Mouse (Mus musculus): ENCODE measurements around the gene Ado. TPM values are rescaled to one million over a fixed set of nuclear protein-coding genes. Genes with fewer than 3 reads are reported as not detected.
A peak's percentile ranks its signal among the peaks of the same experiment; 100 is the strongest.

The Ado gene
- polyA plus RNA-seq, 1 experiment from 2014 or later: 73.2 TPM

DNA sequence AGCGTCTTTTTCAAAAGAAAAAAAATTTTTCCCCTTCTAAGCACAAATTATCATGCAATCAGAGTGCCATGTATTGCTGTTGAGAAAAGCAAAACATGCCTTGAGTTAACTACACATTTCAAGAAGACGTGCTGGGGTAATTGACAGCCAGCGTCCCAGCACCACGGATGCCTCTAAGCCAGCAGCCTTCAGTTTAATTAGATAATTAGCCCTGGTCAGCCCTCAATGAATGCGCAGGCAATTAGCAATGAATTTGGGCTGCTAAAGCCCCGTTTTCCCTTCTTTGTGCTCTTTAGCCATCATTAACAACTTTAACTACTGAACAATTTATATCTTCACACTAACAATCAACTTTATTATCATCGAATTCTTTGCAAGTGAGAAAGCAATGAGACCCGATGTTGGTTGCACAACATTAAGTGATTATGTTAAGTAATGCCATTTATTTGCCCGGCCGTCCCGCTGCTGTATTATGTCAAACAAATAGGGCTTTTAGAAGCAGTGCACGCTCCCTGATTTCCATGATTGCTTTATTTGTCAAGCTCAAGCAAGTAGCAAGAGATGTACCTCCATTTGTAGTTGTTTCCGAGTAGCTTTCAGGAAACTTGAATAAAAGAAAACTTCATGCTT lies 11.1 kb upstream of the Ado start:
- Histone ChIP-seq H3K9ac (replicated peaks) (no peak overlapping the region), H3K27me3 (peaks cover 31% of the 10 kb centered on the region), H3K27ac (no peak overlapping the region), H3K4me2 (replicated peaks) (no peak overlapping the region; the same call in 1 of the 2 replicates), H3K9me3 (peaks cover 5% of the 10 kb centered on the region; the same call in 1 of the 2 replicates), H3K36me3 (no peaks in the 10 kb centered on the region), H3K4me1 (replicated peaks) (peaks cover 9% of the 10 kb centered on the region), H3K4me3 (replicated peaks) (no peak overlapping the region)
- WGBS: 36% methylated on average over 13 of the region's 13 CpGs
- ATAC-seq: peak; percentile 30; the same call in 1 of the 2 replicates

DNA sequence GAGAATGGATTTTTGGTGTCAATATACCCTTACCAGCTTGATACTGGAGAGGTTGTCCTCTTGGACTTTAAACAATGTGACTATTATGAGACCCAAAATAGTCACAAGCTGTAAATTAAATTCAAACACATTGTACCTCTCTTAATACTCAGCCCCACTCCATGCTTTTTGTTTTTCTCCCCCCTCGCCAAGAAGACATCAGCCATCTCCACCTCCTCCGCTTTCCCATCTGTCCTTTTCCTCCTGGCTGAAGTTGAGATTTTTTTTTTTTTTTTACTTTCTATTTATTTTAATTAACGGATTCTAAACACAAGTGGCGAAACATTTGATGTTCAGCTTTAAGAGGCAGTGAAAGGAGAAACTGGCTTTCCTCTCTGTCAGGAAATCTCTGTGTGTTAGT lies 9.3 kb upstream of the Ado start:
- peaks cover 5% of the 10 kb centered on the region; the same call in 1 of the 2 replicates for H3K9me3 ChIP-seq
- WGBS: 87% methylated on average over 4 of the region's 4 CpGs
- no peaks in the 10 kb centered on the region for H3K36me3 ChIP-seq
- no peak overlapping the region for H3K4me3 ChIP-seq (replicated peaks)
- H3K9ac ChIP-seq (replicated peaks): no peak overlapping the region
- H3K27me3 ChIP-seq: peaks cover 20% of the 10 kb centered on the region
- no peak overlapping the region for H3K4me2 ChIP-seq (replicated peaks)
- peaks cover 9% of the 10 kb centered on the region for H3K4me1 ChIP-seq (replicated peaks)
- no peak overlapping the region for H3K27ac ChIP-seq
- no peak for ATAC-seq

DNA sequence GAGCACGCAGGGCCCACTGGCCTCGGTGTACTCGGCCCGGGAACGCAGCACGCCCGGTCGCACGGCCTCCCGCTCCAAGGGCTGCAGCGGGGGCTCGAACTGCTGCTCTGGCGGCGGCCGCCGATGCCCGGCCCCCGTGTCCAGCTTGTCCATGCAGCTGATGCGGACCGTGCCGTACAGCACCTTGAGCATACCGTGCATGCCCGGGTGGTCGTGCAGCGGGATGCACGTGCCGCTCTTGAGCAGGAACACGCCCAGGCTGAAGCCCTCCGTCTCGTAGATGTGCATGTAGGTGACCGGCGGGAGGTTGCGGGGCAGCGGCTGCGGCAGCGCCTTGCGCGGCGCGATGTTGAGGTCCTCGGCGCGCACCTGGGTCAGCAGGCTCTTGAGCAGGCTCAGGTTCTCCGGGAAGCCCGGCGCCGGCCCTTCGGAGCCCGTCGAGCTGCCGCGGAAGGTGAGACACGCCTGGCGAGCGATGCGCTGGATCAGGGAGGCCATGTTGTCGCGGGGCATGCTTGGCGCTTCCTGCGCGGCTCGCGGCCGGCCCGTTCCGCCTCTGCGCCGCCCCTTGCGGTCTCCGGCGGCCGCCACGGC lies 397 bp downstream of the Ado start:
- H3K27me3 ChIP-seq: peaks cover 7% of the 10 kb centered on the region; the same call in 1 of the 2 replicates
- peak overlapping the region; percentile 89 for H3K9ac ChIP-seq (replicated peaks)
- peaks cover 47% of the 10 kb centered on the region for H3K4me1 ChIP-seq (replicated peaks)
- no peaks in the 10 kb centered on the region for H3K9me3 ChIP-seq
- WGBS: under 1% methylated on average over 73 of the region's 73 CpGs
- peak overlapping the region; percentile 87 for H3K4me3 ChIP-seq (replicated peaks)
- peak; percentile 82 for ATAC-seq
- H3K27ac ChIP-seq: peak overlapping the region; percentile 97
- no peaks in the 10 kb centered on the region for H3K36me3 ChIP-seq
- peak overlapping the region; percentile 97 for H3K4me2 ChIP-seq (replicated peaks)

DNA sequence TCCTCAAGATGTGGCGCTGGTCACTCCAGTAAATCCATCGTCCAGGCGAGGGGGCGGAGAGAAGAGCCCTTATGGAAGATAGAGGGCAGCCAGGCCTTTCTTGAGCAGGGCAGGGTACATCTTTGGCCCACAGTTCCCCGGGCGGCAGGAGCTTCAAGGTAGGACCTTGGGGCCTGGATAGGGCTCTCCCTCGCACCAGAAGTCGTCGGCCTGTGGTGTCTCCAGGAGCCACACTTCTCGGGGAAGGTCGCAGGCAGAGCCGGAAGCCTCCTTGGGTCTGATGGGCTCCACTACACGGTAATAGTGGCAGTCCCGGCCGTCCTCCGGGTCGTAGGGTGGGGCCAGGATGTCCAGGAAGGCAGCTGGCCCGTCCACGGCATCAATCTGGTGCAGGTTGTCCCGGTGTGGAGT lies 900 bp downstream of the Ado start:
- H3K36me3 ChIP-seq: no peaks in the 10 kb centered on the region
- peaks cover 47% of the 10 kb centered on the region for H3K4me1 ChIP-seq (replicated peaks)
- H3K9me3 ChIP-seq: no peaks in the 10 kb centered on the region
- H3K9ac ChIP-seq (replicated peaks): peak overlapping the region; percentile 89
- H3K27me3 ChIP-seq: peaks cover 10% of the 10 kb centered on the region
- under 1% methylated on average over 20 of the region's 20 CpGs for WGBS
- peak overlapping the region; percentile 97 for H3K27ac ChIP-seq
- peak overlapping the region; percentile 97 for H3K4me2 ChIP-seq (replicated peaks)
- H3K4me3 ChIP-seq (replicated peaks): peak overlapping the region; percentile 87
- peak; percentile 29 for ATAC-seq

DNA sequence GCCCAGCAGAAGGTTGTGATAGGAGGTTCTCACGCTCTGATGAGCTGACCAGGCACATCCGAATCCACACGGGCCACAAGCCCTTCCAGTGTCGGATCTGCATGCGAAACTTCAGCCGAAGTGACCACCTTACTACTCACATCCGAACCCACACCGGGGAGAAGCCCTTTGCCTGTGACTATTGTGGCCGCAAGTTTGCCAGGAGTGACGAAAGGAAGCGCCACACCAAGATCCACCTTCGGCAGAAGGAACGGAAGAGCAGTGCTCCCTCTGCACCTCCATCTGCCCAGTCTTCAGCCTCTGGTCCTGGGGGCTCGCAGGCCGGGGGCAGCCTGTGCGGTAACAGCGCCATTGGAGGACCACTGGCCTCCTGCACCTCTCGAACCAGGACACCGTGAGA lies 8.2 kb downstream of the Ado start:
- H3K27ac ChIP-seq: no peak overlapping the region
- H3K9ac ChIP-seq (replicated peaks): no peak overlapping the region
- H3K36me3 ChIP-seq: no peaks in the 10 kb centered on the region
- ATAC-seq: no peak
- H3K4me1 ChIP-seq (replicated peaks): peaks cover 55% of the 10 kb centered on the region
- no peak overlapping the region for H3K4me2 ChIP-seq (replicated peaks)
- no peaks in the 10 kb centered on the region for H3K9me3 ChIP-seq
- H3K27me3 ChIP-seq: peaks cover 73% of the 10 kb centered on the region
- no peak overlapping the region for H3K4me3 ChIP-seq (replicated peaks)
- WGBS: 15% methylated on average over 19 of the region's 19 CpGs

DNA sequence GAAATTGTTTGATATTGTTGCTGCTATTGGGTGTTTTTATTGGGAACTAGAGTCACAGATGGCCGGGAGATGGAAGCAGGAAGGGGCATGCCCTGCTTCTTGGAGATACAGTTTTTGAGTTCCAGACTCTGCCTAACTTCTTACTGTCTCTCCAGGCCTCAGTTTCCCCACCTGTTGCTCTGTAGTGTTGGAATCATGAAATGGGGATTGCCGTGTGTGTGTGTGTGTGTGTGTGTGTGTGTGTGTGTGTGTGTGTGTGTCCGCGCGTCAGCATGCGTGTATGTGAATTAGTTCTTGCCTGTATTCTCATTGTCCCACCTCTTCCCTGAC lies 9.4 kb downstream of the Ado start:
- 38% methylated on average over 5 of the region's 6 CpGs for WGBS
- H3K9ac ChIP-seq (replicated peaks): no peak overlapping the region
- no peak for ATAC-seq
- peak overlapping the region; percentile 59; the same call in 1 of the 2 replicates for H3K4me3 ChIP-seq (replicated peaks)
- H3K4me2 ChIP-seq (replicated peaks): no peak overlapping the region
- peaks cover 51% of the 10 kb centered on the region for H3K4me1 ChIP-seq (replicated peaks)
- H3K27me3 ChIP-seq: peaks cover 85% of the 10 kb centered on the region
- H3K9me3 ChIP-seq: no peaks in the 10 kb centered on the region
- H3K36me3 ChIP-seq: no peaks in the 10 kb centered on the region
- H3K27ac ChIP-seq: no peak overlapping the region

DNA sequence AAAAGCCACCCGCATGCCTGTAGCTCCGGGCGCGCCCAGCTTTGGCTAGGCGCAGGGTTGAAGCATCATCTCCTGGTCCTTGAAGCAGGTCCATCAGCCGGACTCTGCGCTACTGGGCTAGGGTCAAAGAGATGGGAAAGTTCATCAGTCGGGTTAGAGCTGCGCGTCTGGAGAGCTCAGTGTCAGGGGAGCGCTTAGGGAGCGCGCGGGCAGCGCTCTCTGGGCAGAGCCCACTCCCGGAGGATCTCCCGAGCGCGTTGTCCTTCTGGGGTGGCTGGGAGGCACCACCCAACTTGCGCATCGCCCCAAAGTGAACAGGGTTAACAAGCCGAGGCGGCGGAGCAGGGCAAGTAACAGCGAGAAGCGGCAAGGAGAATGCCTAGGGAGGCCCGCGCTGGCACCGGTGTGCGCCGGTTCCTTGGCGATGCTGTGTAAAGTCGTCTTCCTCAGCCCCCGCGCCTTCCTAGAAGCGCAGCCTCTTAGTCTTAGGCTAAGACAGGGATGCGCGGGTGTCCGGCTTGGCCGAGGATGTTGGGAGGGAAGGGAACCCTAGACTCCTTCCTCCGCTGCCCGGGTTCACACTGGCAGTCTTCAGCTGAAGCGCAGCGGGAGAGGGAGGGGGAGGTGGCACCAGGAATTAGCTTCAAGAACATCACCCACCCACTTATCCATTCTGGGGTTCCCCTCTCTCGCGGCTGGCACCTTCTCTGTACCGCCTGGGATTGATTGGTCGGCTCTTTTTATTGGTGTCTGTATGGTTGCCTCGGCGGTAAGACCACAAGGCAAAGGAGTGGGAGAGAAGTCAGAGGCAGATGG lies 10.0 kb downstream of the Ado start:
- under 1% methylated on average over 50 of the region's 50 CpGs for WGBS
- H3K36me3 ChIP-seq: no peaks in the 10 kb centered on the region
- peak overlapping the region; percentile 59 for H3K4me3 ChIP-seq (replicated peaks)
- no peak overlapping the region for H3K9ac ChIP-seq (replicated peaks)
- peak overlapping the region; percentile 96 for H3K4me2 ChIP-seq (replicated peaks)
- H3K27me3 ChIP-seq: peaks cover 91% of the 10 kb centered on the region
- no peaks in the 10 kb centered on the region for H3K9me3 ChIP-seq
- H3K4me1 ChIP-seq (replicated peaks): peaks cover 51% of the 10 kb centered on the region
- no peak for ATAC-seq
- no peak overlapping the region for H3K27ac ChIP-seq

DNA sequence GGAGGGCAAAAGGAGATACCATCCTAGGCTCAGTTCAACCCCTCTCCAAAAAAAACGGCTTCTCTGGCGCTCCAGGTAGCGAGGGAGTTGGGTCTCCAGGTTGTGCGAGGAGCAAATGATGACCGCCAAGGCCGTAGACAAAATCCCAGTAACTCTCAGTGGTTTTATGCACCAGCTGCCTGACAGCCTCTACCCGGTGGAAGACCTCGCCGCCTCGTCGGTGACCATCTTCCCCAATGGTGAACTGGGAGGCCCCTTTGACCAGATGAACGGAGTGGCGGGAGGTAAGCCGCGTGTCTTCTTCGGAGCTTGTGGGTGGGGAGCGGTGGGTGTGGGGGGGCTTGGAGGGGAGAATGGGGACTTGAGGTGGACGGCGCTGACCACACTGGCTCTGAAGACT lies 10.6 kb downstream of the Ado start:
- H3K9me3 ChIP-seq: no peaks in the 10 kb centered on the region
- no peak overlapping the region for H3K27ac ChIP-seq
- peaks cover 97% of the 10 kb centered on the region for H3K27me3 ChIP-seq
- under 1% methylated on average over 19 of the region's 19 CpGs for WGBS
- no peak overlapping the region for H3K9ac ChIP-seq (replicated peaks)
- H3K36me3 ChIP-seq: no peaks in the 10 kb centered on the region
- no peak for ATAC-seq
- peaks cover 51% of the 10 kb centered on the region for H3K4me1 ChIP-seq (replicated peaks)
- peak overlapping the region; percentile 96 for H3K4me2 ChIP-seq (replicated peaks)
- peak overlapping the region; percentile 59 for H3K4me3 ChIP-seq (replicated peaks)

DNA sequence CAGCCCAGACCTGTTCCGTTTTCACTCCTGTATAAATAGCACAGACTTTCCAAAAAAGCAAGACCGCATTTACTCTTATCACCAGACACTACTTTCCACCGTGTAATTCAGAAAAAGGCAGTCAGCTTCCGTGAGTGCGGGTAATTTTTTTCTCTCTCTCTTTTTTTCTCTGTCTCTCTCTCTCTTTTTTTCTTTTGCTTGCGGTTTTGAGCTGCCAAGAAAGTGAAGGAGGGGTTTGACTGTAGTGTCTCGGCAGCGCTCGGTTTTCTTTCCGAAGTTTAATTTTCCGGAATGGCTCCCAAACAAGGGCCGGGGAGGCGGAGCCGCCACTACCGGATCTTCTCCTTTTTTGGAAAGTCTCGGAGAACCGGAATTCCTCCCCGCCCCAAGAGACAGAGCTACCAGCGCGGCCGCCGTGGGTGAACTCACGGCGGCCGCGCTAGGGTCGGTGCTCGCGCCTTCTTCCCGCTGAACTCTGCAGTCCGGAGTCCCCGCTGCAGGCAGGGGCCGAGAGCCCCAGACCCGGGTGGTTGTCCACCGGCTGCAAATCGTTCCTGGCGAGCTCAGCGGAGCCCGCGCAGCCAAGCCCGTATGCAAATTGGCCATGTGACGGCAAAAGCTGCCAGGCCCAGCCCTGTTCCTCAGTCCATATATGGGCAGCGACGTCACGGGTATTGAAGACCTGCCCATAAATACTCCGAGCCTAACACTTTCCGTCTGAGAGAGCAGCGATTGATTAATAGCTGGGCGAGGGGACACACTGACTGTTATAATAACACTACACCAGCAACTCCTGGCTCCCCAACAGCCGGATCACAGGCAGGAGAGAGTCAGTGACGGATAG lies 11.4 kb downstream of the Ado start:
- Histone ChIP-seq H3K36me3 (no peaks in the 10 kb centered on the region), H3K27me3 (peaks cover 97% of the 10 kb centered on the region), H3K9me3 (no peaks in the 10 kb centered on the region), H3K4me1 (replicated peaks) (peaks cover 51% of the 10 kb centered on the region), H3K9ac (replicated peaks) (peak overlapping the region; percentile 59; the same call in 1 of the 2 replicates), H3K4me3 (replicated peaks) (peak overlapping the region; percentile 59), H3K27ac (no peak overlapping the region), H3K4me2 (replicated peaks) (peak overlapping the region; percentile 96)
- peak; percentile 85 for ATAC-seq
- WGBS: under 1% methylated on average over 51 of the region's 51 CpGs

DNA sequence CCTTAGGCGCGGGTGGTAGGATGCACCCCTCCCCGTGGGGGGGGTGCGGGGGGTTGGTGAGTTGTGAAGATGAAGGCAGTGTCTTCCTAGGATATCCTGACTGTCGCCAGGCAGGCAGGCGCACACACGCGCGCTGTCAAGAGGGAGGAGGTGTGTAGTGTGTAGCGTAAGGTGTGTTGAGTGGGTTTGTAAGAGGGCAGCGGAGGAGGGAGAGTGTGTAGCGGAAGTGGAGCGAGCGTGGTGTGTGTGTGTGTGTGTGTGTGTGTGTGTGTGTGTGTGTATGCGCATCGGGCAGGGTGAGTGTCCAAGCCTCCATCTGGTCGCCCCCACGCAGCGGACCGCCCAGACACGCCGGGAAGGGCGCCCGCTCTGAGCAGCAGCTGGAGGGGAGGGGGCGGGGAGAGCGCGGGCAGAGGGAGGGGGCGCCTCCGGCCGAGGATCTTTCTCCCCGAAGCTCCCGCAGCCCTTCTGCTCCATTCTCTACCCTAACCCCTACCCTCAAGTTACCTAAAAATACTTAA lies 12.1 kb downstream of the Ado start:
- peaks cover 97% of the 10 kb centered on the region for H3K27me3 ChIP-seq
- peaks cover 51% of the 10 kb centered on the region for H3K4me1 ChIP-seq (replicated peaks)
- peak; percentile 51 for ATAC-seq
- peak overlapping the region; percentile 59 for H3K4me3 ChIP-seq (replicated peaks)
- H3K9ac ChIP-seq (replicated peaks): peak overlapping the region; percentile 59
- peak overlapping the region; percentile 96 for H3K4me2 ChIP-seq (replicated peaks)
- under 1% methylated on average over 27 of the region's 32 CpGs for WGBS
- no peaks in the 10 kb centered on the region for H3K9me3 ChIP-seq
- no peak overlapping the region for H3K27ac ChIP-seq
- H3K36me3 ChIP-seq: no peaks in the 10 kb centered on the region

DNA sequence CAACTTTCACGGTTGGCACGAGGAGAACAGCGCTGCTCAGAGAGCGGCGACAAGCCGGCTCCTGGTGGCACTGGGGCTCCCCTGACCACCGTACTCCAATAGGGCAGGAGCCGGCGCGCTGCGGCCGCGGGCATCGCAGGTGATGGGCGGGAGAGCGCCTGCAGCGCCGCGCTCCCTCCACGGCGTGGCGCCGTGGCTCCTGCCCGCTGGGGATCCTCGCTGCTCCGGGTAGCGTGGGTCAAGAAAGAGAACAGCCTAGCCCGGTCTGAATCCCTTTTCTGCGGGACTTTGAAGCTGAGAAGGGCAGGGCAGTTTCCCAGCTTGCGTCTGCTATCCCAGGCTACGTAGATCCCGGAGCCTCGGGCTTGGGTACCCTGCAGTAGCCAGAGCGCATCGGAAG lies 12.8 kb downstream of the Ado start:
- Histone ChIP-seq H3K9me3 (no peaks in the 10 kb centered on the region), H3K4me2 (replicated peaks) (peak overlapping the region; percentile 96), H3K4me1 (replicated peaks) (peaks cover 51% of the 10 kb centered on the region), H3K9ac (replicated peaks) (peak overlapping the region; percentile 59), H3K27me3 (peaks cover 97% of the 10 kb centered on the region), H3K4me3 (replicated peaks) (peak overlapping the region; percentile 59), H3K36me3 (no peaks in the 10 kb centered on the region), H3K27ac (no peak overlapping the region)
- peak; percentile 47 for ATAC-seq
- WGBS: under 1% methylated on average over 27 of the region's 35 CpGs
